Mouse (Mus musculus) heart, adult 10 weeks (tissue): Measurements from ENCODE around the gene Galnt14. TPM values are rescaled to one million over a fixed set of nuclear protein-coding genes. Genes with fewer than 3 reads are reported as not detected.

Source experiments
- polyA plus RNA-seq: library from polyadenylated mRNA; stranded (reverse); fragments of 350-450 nt; fragmentation: Illumina TruSeq; extraction: RNeasy Lipid Tissue Mini Kit (QIAGEN cat#74804); gene quantifications from one replicate; pipeline ENCODE4 v1.2.3, GENCODE M21; 2014; ENCODE audit warnings: low read depth, low replicate concordance

Gene Galnt14
- polyA plus RNA-seq: not detected

GRCm38 (mm10) chr17:73710042-73710911 is at the start of gene Galnt14:
Galnt14 (minus strand) TSS chr17:73710453.

Other genes with a start within 250 kb of the Galnt14 start
- gene Ehd3, start 93.7 kb upstream of the Galnt14 start, polyA plus RNA-seq: 2.4 TPM
- gene Xdh, start 239.7 kb upstream of the Galnt14 start, polyA plus RNA-seq: 86.7 TPM